Mouse (Mus musculus): ENCODE results near the gene Gm20532.

DNA sequence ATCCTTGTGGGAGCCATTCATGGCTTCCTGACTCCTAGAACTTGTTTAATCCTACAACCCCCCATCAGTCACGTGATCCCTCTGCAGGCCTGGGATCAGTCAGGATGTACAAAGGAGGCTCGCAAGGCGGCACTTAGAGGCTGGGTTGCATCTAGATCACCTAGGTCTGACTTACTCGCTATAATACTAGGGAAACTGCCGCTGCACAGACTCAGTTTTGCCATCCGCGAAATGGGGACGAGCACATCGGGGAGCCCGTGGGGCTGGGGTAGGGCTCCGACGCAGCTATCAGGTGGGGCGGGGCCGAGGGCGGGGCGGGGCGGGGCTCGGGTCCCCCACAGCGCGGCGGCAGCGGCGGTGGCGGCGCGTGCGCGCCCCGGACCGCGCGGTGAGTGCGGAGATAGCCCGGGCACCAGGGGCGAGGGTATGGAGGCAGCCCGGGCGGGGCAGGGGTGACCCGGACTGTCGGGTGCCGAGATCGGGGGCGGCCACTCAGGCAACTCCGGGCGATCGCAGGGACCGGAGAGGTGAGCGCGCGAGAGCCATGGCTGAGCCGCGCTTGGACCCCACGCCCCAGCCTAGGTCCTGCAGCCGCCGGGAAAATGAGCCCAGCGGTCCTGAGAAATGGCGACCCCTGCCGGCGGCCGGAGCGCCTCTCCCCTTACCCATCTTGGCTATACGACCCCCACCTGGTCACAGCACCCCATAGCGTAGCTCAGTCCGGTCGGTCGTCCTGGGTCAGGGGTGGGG is at the start of gene Gm20532:
- 0 out of 2 replicates have a peak, but pooled peaks have one; percentile 44 for TF ChIP-seq CTCF (IDR thresholded peaks at IDR 0.05; ENCODE audit: extremely low read depth, insufficient read length, insufficient replicate concordance, low read depth, low read length)
- no peak for TF ChIP-seq POLR2A (IDR thresholded peaks at IDR 0.05; ENCODE audit: low read depth, low read length)

Measured in small intestine, adult 2 months (tissue).